Mouse (Mus musculus): ENCODE data around the gene Olfr1495.
"Not testable (repeated sequence)": the region's sequence is repeated elsewhere in the genome, so short reads cannot be mapped to it uniquely, and the experiment has no call there.

Gene Olfr1495

DNA sequence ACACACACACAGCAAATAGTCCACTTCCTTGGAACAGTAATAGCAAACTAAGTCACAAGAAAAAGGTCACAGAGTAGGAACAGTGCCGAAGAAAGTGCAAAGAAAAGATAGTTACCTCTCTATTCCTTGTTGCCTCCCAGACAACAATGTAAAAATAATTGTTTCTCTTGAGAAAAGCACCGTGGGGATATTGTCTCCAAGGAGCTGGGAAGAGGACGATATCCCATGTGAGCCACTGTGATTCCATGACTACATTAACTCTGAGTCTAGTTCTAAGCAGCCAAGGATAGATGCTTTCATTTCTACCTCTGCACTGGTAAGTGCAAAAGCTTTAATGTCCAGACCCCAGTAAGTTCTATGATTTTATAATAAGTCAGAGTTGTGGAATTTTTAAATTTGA lies at the start of gene Olfr1495:
Olfr1495 (plus strand) TSS at position 301 of the 400 bp plus-strand sequence.
- no peak for DNase-seq (ENCODE audit: extremely low read depth, low read depth, low spot score)

DNA sequence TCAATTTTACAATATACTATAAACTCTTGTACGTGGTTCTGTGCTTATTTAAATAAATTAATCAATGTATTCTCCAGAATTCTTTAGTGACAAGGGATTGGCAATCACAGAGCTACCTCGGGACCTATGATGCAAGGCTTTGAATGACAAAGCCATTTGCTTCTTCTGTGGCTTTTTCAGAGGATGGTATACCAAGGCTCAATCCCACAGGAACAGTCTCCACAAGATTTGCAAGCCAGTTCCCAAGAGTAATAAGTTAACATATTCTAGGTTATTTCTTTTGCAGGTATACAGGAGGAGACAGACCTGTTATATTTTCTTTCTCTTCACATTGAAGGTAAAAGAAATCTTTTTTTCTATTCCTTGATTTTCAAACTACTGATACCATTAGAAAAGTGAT lies 41.4 kb upstream of the Olfr1495 start, which contains the start of gene Olfr1493-ps1:
Olfr1493-ps1 (plus strand) TSS at position 301 of the 400 bp plus-strand sequence.
- DNase-seq (ENCODE audit: extremely low read depth, low read depth, low spot score): no peak

DNA sequence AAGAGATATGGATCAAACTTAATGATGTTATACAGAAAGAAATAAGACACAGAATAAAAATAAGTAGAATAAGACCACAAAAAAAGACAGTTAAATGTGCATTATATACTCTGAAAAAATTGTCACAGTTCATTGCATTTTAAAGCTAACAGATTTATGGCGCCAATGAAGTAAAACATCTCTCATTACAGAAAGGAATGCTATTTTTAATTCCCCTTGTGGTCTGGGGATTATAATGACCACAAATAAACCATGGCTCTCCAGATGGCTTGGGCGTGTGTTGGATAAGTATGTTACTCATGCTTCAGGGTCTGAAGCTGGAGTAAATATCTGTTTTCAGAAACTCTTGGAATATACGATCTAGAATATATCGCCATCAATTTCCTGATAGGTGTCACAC lies 25.0 kb upstream of the Olfr1495 start, which contains the start of gene Olfr1494:
Olfr1494 (plus strand) TSS at position 301 of the 400 bp plus-strand sequence.
- no peak for DNase-seq (ENCODE audit: extremely low read depth, low read depth, low spot score)

DNA sequence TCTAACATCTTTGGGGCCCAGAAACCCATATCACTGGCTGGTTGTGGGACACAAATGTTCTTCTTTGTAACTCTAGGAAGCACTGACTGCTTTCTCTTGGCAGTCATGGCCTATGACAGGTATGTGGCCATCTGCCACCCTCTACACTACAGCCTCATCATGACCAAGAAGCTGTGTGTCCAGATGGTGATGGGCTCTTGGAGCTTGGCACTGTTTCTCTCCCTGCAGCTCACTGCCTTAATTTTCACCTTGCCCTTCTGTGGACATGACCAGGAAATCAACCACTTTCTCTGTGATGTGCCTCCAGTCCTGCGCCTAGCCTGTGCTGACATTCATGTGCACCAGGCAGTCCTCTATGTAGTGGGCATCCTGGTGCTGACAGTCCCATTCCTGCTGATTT lies 15.0 kb upstream of the Olfr1495 start:
- no peak for DNase-seq (ENCODE audit: extremely low read depth, low read depth, low spot score)

DNA sequence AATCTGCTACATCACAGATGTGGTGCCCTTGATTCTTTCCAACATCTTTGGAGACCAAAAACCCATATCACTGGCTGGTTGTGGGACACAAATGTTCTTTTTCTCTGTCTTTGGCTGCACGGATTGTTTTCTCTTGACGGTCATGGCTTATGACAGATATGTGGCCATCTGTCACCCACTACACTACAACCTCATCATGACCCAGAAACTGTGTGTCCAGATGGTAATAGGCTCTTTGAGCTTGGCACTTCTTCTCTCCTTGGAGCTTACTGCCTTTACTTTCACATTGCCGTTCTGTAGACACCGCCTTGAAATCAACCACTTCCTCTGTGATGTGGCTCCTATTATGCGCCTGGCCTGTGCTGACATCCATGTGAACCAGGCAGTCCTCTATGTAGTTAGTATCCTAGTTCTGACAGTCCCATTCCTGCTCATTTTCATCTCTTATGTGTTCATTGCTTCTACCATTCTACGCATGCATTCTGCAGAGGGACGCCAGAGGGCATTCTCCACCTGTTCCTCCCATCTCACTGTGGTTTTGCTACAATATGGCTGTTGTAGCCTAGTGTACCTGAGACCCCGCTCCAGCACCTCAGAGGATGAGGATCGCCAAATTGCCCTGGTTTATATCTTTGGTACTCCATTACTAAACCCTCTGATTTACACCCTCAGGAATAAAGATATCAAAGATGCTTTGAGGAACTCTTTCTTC lies 4.3 kb downstream of the Olfr1495 start:
- no peak for DNase-seq (ENCODE audit: extremely low read depth, low read depth, low spot score)

DNA sequence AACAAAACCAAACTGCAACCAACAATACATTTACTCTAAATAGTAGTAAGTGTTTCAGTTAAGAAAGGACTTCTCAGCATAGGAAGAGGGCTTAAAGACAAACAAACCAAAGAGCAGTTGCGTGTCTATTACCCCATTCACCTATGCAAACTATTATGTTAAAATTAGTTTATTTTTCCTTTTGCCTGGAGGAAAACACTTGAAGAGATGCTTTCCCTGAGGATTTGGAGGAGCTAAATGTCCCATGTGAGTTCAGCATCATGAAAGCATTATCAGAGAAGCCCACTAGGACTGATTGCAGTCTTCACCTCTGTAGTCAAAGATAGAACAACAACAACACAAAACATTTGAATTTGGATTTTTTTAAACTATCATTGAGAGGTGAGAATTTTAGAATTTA lies 13.2 kb downstream of the Olfr1495 start, which contains the start of gene Olfr1496:
Olfr1496 (plus strand) TSS at position 301 of the 400 bp plus-strand sequence.
- no peak for DNase-seq (ENCODE audit: extremely low read depth, low read depth, low spot score)

DNA sequence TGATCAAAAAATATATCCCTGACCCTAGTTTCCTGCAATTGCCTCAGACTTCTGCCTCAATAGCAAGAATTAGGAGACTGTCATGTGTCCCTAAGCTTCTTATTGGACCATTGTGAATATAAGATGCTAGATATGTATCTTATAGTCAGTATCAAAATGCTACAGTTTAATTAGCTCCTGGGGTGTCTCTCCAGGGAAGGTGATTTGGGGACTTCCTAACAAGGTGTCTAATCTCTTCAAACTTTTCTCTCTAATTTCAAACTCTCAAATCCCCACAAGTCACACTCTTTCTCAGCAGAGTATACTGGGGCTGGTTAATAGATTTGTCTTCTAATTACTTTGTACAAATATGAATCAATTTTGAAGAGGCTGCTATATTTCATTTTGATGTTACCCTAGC lies 33.7 kb downstream of the Olfr1495 start, which contains the start of gene Olfr1497:
Olfr1497 (minus strand) TSS at position 101 of the 400 bp plus-strand sequence.
- no peak for DNase-seq (ENCODE audit: extremely low read depth, low read depth, low spot score)

DNA sequence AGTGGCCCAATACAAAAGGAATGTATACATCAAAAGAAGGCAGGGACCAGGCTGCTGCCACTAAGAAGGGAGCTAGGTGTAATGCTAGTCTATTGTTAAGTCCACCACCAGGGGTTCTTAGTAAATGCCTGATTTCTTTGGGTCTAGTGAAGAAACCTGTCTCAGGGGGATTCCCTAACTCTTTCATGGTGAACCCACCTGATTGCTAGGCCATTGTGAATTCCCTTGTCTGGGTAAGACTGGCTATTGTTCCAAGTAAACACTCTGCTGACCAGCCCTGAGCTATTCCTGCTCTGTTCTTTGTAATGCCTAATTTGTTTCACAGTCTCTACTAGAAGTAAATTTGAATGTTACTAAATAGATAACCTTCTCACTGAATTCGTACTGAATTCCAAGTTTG lies 41.1 kb downstream of the Olfr1495 start:
- not testable (repeated sequence) for DNase-seq (ENCODE audit: extremely low read depth, low read depth, low spot score)

DNA sequence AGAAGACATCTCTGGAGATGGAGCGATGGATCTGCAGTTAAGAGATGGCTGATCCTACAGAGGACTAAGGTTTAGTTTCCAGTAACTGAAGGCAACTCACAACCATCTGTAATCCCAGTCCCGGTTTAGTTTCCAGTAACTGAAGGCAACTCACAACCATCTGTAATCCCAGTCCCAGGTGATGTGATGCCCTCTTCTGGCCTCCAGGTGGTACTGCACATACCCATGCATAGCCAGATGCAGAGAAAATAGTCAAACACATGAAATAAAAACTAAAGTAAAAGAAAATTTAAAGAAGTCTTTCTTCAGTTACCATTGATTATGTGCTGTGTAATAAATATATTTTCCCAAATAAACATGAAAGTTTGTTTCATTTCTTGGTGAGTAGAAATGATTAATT lies 48.4 kb downstream of the Olfr1495 start:
- DNase-seq (ENCODE audit: extremely low read depth, low read depth, low spot score): no peak

DNA sequence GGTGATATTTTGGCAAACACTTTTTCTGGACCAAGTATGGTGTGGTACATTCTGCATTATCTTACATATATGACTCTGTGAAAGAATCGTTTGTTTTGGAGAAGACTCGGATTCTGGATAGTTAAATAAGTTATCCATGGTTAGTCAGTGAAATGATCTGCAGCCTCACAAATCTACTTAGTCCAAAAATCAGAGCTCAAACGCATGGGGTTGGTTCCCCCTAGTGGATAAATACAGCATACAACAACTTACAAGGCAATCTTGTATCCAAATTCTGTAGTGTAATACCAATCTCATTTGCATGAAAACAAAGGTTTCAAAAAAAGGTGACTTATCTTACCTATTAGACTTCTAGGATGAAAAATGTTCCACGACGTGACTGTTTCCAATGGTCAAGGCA lies 54.4 kb downstream of the Olfr1495 start:
- no peak for DNase-seq (ENCODE audit: extremely low read depth, low read depth, low spot score)

DNA sequence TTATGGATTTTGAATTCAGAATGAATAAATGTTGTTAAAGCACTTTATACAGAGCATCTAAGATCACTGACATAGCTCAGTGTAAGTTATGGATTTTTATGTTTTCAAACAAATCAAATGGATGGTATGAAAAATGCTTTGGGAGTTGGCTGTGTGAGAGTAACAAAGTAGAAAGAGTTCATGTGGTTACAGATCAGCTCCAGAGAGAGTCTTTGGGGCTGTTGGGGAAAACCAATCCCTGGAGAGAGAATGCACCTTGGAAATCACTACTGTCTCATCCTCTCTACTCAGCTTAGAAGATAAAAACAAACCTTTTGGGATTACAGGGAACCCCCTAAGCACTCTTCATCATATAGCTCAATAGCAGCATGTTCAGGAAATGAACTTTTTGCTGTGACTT lies 54.9 kb downstream of the Olfr1495 start, which contains the start of gene Olfr1499:
Olfr1499 (minus strand) TSS at position 101 of the 400 bp plus-strand sequence.
- DNase-seq (ENCODE audit: extremely low read depth, low read depth, low spot score): no peak

Data from fat pad, adult 2 months (tissue).